Comparison of ENCODE assay signal across 8 mouse cellular contexts in the genomic region with DNA sequence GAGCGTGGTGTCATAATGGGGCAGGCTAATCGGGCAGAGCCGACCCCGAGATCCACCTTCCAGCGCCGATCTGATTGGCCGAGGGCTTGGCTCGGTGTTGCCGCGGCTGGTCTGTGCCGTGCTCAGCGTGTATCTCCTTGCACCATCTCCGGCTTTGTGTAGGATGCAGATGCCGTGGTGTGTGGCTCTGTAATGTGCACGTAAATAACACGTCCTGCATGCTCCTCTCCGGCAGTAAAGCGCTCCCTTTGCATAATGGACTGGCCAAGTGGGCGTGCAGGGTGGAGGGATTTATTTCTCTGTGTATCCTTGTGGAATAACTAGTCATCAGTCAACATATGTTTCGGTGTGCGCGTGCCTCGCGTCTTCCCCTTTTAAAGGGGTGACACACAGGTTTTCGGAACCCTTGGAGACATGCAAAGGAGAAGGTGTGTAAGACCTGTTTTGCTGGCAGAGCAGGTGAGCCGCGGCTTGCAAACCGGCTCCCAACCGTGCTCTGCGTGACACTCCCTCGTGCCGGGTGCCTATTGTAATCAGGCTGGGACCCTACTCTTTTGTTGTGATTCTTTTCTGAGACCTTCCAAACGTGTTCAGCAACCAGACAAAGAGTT. TPM values are rescaled to one million over a fixed set of nuclear protein-coding genes. Genes with fewer than 3 reads are reported as not detected.
DNase-seq lines count a peak whose midpoint lies in the region; ATAC-seq and TF ChIP-seq lines count a peak whose summit lies in the region.

No protein-coding gene starts in this region.

- peak overlapping the region; percentile 70 for H3K4me2 ChIP-seq in intestine, embryonic 14.5 days (ENCODE audit: low read length)
- H3K4me2 ChIP-seq in limb, embryonic 11.5 days (ENCODE audit: low read depth, severe bottlenecking): peak overlapping the region; percentile 86
- H3K4me2 ChIP-seq in midbrain, embryonic 12.5 days (replicated peaks): peak overlapping the region; percentile 75

- DNase-seq in cerebellum, postnatal 4 days (ENCODE audit: low spot score in 2 of 2): peak; percentile 58 to 77
- DNase-seq in gastrocnemius, postnatal 36 days: peak; percentile 59 to 67
- peak; percentile 83 for DNase-seq in intestine, embryonic 14.5 days (ENCODE audit: low spot score)
- DNase-seq in limb, embryonic 11.5 days (ENCODE audit: low spot score): peak; percentile 78
- peak in 1 of 2 experiments; percentile 31 for DNase-seq in spleen, adult 2 months (ENCODE audit: low read depth in 1 of 2, low spot score in 2 of 2)

- H3K9me3 ChIP-seq in erythroblast, embryonic 14.5 days (ENCODE audit: control insufficient read depth, low read length): no peaks in the 10 kb centered on the region
- no peaks in the 10 kb centered on the region for H3K9me3 ChIP-seq in intestine, embryonic 14.5 days (ENCODE audit: control insufficient read depth, low read length)
- H3K9me3 ChIP-seq in limb, embryonic 11.5 days (ENCODE audit: control insufficient read depth, low read length): no peaks in the 10 kb centered on the region
- no peaks in the 10 kb centered on the region for H3K9me3 ChIP-seq in midbrain, embryonic 12.5 days

- H3K36me3 ChIP-seq in erythroblast, embryonic 14.5 days (ENCODE audit: control insufficient read depth): no peaks in the 10 kb centered on the region
- H3K36me3 ChIP-seq in intestine, embryonic 14.5 days (ENCODE audit: control insufficient read depth, insufficient read depth, low read length): no peaks in the 10 kb centered on the region
- no peaks in the 10 kb centered on the region for H3K36me3 ChIP-seq in limb, embryonic 11.5 days (ENCODE audit: control insufficient read depth, insufficient read depth, low read length)
- no peaks in the 10 kb centered on the region for H3K36me3 ChIP-seq in midbrain, embryonic 12.5 days
- H3K36me3 ChIP-seq in spleen, adult 2 months (ENCODE audit: control insufficient read depth, insufficient read depth, low read length): no peaks in the 10 kb centered on the region

- intact Hi-C loops in gastrocnemius, postnatal 36 days (cut with DNase I): loop anchor here (5.0 to 10.0 kb wide), 2 partner anchors 164 to 238 kb away; no protein-coding TSS in a partner anchor

- whole genome bisulfite sequencing in intestine, embryonic 14.5 days: under 1% methylated on average over 33 of the region's 33 CpGs
- WGBS in limb, embryonic 11.5 days: under 1% methylated on average over 33 of the region's 33 CpGs
- WGBS in midbrain, embryonic 12.5 days: under 1% methylated on average over 33 of the region's 33 CpGs
- WGBS in spleen, adult 2 months: under 1% methylated on average over 33 of the region's 33 CpGs

- H3K27me3 ChIP-seq in erythroblast, embryonic 14.5 days (ENCODE audit: control insufficient read depth): peaks cover 47% of the 10 kb centered on the region
- H3K27me3 ChIP-seq in intestine, embryonic 14.5 days (replicated peaks; ENCODE audit: control insufficient read depth, insufficient read depth, low read length): no peaks in the 10 kb centered on the region; the same call in 1 of the 2 replicates
- 0 out of 2 replicates have a peak, but pooled peaks cover 2% of the 10 kb centered on the region for H3K27me3 ChIP-seq in limb, embryonic 11.5 days (ENCODE audit: control insufficient read depth, insufficient read depth, low read length)
- peaks cover 16% of the 10 kb centered on the region for H3K27me3 ChIP-seq in midbrain, embryonic 12.5 days
- peaks cover 1% of the 10 kb centered on the region for H3K27me3 ChIP-seq in spleen, adult 2 months (ENCODE audit: control insufficient read depth, insufficient read depth, low read length)

- no peak for TF ChIP-seq CTCF in spleen, adult 2 months (IDR thresholded peaks at IDR 0.05; ENCODE audit: extremely low read depth, insufficient read depth, insufficient read length, insufficient replicate concordance)

- ATAC-seq in erythroblast, adult 5-6 weeks (replicated peaks; ENCODE audit: low FRiP score, poor library complexity, severe bottlenecking): no peak
- ATAC-seq in intestine, embryonic 14.5 days (replicated peaks; ENCODE audit: low FRiP score, low TSS enrichment, low read depth): peak; percentile 84
- peak; percentile 74; the same call in 1 of the 2 replicates for ATAC-seq in limb, embryonic 11.5 days (ENCODE audit: insufficient number of reproducible peaks, low FRiP score, low TSS enrichment, low read depth)
- peak; percentile 91 for ATAC-seq in midbrain, embryonic 12.5 days (ENCODE audit: low FRiP score, low read depth)

- H3K4me1 ChIP-seq in erythroblast, embryonic 14.5 days (ENCODE audit: control insufficient read depth): peaks cover 23% of the 10 kb centered on the region
- H3K4me1 ChIP-seq in intestine, embryonic 14.5 days (replicated peaks; ENCODE audit: control insufficient read depth, insufficient read depth, low read length): peaks cover 7% of the 10 kb centered on the region
- H3K4me1 ChIP-seq in limb, embryonic 11.5 days (ENCODE audit: control insufficient read depth, insufficient read depth, low read length): peaks cover 13% of the 10 kb centered on the region; the same call in 1 of the 2 replicates
- peaks cover 20% of the 10 kb centered on the region for H3K4me1 ChIP-seq in midbrain, embryonic 12.5 days
- H3K4me1 ChIP-seq in spleen, adult 2 months (ENCODE audit: control insufficient read depth, insufficient read depth, insufficient read length): peaks cover 6% of the 10 kb centered on the region

- peak overlapping the region; percentile 79 for H3K9ac ChIP-seq in intestine, embryonic 14.5 days (ENCODE audit: low read length)
- peak overlapping the region; percentile 79 for H3K9ac ChIP-seq in limb, embryonic 11.5 days (ENCODE audit: low read length)
- H3K9ac ChIP-seq in midbrain, embryonic 12.5 days (replicated peaks): peak overlapping the region; percentile 89

- H3K4me3 ChIP-seq in erythroblast, embryonic 14.5 days (replicated peaks): peak overlapping the region; percentile 68
- H3K4me3 ChIP-seq in intestine, embryonic 14.5 days (ENCODE audit: low read depth, low read length): peak overlapping the region; percentile 71
- peak overlapping the region; percentile 72 for H3K4me3 ChIP-seq in limb, embryonic 11.5 days (ENCODE audit: low read depth, low read length)
- H3K4me3 ChIP-seq in midbrain, embryonic 12.5 days: peak overlapping the region; percentile 87
- peak overlapping the region; percentile 69 for H3K4me3 ChIP-seq in spleen, adult 2 months (ENCODE audit: extremely low read depth, insufficient read depth, insufficient read length)

- TF ChIP-seq POLR2A in spleen, adult 2 months (IDR thresholded peaks at IDR 0.05; ENCODE audit: low read depth, low read length): no peak

- H3K27ac ChIP-seq in intestine, embryonic 14.5 days (ENCODE audit: low read depth): no peak overlapping the region; the same call in 1 of the 2 replicates
- H3K27ac ChIP-seq in limb, embryonic 11.5 days (replicated peaks; ENCODE audit: low read depth, low read length): no peak overlapping the region
- H3K27ac ChIP-seq in midbrain, embryonic 12.5 days (replicated peaks): peak overlapping the region; percentile 89
- H3K27ac ChIP-seq in spleen, adult 2 months (ENCODE audit: insufficient read depth, low read length): no peak overlapping the region

RNA-seq across cellular contexts. Expression of a gene that starts 1.2 kb away (rescaled TPM):
- polyA plus RNA-seq in erythroblast, embryonic 14.5 days (2012): 0.04 and 0.05 TPM in 2 replicates
- total RNA-seq in erythroblast, adult 5-6 weeks (2015; ENCODE audit: low replicate concordance): 1.5 and 4.8 TPM in 2 replicates
- 3.9 and 8.3 TPM in 2 replicates for total RNA-seq in erythroblast, adult 5-6 weeks (2017; ENCODE audit: low replicate concordance)
- 1 to 10 TPM; 3.0 to 4.8 TPM for total RNA-seq in gastrocnemius, postnatal 36 days (2021)
- 20.9 and 24.2 TPM in 2 replicates for polyA plus RNA-seq in intestine, embryonic 14.5 days (2014; fragmentation: Nextera tagmentation; extraction: Ambion mirVana)
- 19.9 and 20.2 TPM in 2 replicates for polyA plus RNA-seq in limb, embryonic 11.5 days (2014; fragmentation: Nextera tagmentation; extraction: Ambion mirVana)
- polyA plus RNA-seq in midbrain, embryonic 12.5 days (2016; fragmentation: Nextera tagmentation; extraction: Ambion mirVana): 55.3 and 65.9 TPM in 2 replicates
- polyA plus RNA-seq in spleen, adult 2 months (2012; rRNA removed): 3.9 and 4.7 TPM in 2 replicates
